Mouse (Mus musculus): ENCODE measurements around the gene Gls.
A peak's percentile ranks its signal among the peaks of the same experiment; 100 is the strongest.

The Gls gene

DNA sequence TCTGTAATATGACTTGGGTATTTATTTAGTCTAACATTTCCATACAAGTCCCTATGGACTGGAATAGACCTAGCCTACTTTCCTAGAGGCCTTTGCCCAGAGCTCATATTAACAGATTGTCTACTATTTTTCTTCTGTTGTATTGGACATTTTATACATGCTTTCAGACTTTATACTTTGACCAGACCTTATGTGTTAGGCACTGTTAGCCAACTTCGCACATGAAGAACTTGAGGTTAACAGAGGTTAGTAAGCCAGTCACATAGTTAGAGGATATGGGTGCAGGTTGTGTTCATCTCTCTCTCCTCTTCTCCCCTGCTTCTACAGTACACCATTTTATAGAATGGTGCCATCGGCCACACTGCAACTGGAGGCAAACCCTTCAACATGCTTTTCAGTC lies 75.0 kb downstream of the Gls start:
- DNase-seq (ENCODE audit: low spot score in 2 of 2), result no peak

DNA sequence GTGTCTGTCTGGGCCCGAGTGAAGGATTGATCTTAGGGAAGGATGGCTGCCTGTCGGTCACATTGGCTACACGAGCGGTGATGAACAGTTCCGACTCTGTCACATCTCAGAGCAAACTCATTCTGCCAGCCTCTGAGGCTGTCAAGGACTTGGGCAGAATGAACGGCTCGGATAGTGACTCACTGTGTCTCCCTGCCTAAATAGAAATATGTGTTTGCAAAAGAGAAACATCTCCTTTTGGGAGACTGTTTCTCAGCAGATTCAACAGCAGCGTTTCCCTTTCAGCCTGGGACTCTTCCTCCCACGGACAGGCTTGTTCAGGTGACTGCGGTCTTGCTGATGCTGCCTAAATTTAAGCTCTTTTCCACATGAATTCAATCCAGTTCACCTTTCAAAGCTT lies 76.7 kb downstream of the Gls start:
- no peak for DNase-seq (ENCODE audit: low spot score in 2 of 2)

DNA sequence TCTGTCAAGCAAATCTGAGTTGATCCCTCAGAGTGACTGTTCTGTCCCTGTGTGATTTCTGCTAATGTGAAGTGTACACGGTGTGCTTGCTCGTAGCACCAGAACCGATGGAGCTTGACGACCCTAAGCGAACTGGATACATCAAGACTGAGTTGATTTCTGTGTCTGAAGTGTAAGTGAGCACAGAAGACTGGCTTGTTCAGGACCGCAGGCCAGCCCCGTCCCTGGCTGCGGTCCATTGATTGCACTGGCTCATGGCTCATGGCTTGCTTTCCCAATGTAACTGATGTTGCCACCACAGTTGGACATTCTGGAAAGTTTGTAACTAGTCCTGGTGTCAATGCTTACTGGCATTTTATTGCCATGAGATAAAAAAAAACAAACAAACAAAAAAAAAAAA lies 78.1 kb downstream of the Gls start:
- no peak for DNase-seq (ENCODE audit: low spot score in 2 of 2)

DNA sequence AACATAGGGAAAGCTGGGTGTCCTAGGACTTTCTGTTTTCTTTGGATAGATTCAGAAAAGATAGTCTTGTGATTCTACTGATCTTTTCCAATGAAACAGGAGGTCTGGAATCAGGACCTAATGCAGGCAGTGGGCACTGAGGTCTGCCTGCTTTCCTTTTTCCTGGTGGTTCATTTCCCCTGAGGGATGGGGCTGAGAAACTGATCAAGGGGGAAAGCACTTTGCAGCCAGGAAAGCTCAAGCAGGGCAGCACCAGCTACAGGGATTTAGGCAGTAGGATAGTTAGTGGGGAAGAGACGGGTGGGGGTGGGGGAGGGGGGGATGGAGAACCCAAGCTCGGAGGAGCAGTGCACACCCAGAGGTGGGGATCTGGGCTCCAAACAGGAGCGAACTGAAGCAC lies 80.1 kb downstream of the Gls start:
- no peak for DNase-seq (ENCODE audit: low spot score in 2 of 2)

DNA sequence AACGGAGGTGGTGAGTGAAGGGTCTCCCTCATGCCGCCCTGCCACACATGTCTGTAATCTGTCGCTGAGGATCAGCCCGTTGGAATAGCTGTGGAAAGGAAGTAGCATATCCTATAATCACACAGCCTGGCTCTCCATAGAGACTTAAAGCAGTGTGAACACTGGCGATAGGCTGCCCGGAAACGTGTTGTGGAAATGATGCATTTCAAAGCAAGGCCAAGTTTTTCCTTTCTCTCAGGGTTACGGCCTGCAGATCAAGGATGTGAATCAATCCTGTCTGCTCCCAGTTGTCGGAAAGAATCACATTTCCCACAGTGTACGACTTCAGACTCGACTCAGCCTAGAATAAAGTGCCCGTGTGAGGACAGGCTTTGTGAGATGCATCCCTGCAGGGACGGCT lies 80.7 kb downstream of the Gls start:
- DNase-seq (ENCODE audit: low spot score in 2 of 2), result no peak

DNA sequence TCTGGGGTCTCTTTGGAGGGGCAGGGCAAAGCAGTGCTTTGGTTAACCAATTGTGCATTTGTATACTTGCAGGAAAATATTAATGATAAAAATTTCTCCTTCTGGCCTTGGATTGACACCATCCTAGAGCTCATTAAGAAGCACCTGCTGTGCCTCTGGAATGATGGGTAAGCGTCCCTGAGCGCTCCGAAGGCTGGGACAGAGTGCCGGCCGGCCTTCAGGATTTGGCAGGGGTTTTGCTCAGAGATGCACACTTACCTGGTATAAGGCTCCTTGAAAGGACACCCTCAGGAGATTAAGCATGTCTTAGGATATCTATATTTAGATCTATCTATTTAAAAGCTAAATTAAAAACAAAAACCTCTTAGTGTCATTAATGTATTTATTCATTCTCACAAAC lies 81.9 kb downstream of the Gls start:
- no peak for DNase-seq (ENCODE audit: low spot score in 2 of 2)

DNA sequence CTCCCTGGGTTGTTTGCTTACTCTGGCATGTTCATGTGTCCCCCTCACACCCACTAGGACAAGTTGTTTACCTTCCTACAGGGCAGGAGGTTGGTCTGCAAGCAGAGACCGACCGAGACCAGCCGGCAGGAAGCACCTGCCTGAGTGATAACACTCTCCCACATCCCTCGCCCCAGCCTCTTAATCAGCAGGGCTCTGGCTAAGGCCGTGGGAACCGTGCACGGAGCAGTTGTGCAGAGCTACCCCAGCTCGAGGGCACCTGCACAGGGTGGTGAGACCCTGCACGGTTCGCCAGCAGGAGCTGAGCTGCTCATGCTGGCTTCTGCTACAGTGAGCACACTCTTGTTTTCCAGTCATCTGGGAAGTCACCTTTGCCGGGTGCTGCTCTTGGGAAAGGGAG lies 82.4 kb downstream of the Gls start:
- peak; percentile 15 to 28 for DNase-seq (ENCODE audit: low spot score in 2 of 2)

DNA sequence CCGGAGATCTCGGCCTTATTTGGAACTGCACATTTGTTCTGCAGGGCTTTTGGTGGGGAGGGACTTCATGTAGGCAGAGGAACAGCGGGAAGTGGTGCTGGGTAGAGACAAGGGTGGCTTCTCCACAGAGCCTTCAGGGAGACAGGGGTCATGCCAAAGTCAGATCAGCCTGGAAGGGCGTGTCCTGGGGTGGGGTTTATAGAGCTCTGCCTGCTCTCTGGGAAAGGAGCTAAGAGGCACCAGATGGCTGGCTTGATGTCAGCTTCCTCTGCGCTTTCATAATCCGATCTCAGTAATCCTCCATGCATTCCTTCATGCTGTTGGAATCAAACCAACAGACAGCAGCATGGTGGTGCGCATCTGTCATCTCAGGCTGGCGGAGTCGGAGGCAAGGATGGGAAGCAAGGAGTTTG lies 83.1 kb downstream of the Gls start:
- peak in 1 of 2 experiments; percentile 53 for DNase-seq (ENCODE audit: low spot score in 2 of 2)

DNA sequence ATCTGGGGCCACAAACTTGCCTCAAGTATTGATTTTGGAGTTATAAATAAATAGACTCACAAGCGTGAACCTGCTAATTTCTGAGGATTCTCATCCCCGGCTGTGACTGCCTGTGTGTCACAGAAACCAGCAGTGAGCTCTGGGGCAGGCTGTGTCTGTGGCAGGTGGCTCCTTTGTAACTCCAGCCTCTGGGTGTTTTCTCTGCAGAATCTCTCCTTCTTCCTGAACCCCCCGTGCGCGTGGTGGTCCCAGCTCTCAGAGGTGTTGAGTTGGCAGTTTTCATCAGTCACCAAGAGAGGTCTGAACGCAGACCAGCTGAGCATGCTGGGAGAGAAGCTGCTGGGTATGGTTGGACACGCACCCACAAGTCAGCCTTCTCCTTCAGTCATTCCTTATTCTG lies 84.3 kb downstream of the Gls start:
- no peak for DNase-seq (ENCODE audit: low spot score in 2 of 2)

DNA sequence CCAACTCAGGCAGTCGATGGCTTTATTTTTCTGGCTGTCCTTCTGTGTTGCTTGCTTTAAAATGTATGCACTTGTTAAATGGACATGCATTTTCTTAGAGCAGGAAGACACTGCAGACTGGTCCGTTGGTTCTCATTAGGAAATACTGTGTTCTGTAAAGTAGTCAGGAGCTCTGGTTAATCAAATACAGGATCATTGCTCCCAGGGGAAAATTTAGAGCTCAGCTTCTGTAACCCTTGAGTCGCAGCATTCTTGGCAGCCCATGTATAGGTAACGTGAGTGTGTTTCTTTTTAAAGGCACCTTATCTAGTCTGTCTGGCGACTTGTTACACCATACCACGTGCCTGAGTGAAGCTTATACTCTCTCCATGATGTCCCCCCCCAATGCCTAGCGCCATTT lies 84.9 kb downstream of the Gls start:
- DNase-seq (ENCODE audit: low spot score in 2 of 2), result no peak

DNA sequence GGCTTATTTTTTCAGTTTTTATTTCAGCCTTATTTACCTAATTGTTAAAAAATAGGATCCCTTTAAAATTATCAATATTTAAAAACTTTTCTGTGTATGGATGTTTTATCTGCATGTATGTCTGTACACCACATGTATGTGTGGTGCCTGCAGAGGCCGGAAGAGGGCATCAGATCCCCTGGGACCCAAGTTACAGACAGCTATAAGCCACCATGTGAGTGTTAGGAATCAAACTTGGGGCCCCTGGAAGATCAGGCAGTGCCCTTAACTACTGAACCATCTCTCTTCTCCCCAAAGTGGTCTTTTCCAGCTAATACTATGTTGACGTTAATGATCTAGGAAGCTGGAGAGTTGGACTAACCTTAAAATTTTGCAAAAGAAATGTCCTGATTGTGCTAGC lies 85.6 kb downstream of the Gls start:
- no peak for DNase-seq (ENCODE audit: low spot score in 2 of 2)

DNA sequence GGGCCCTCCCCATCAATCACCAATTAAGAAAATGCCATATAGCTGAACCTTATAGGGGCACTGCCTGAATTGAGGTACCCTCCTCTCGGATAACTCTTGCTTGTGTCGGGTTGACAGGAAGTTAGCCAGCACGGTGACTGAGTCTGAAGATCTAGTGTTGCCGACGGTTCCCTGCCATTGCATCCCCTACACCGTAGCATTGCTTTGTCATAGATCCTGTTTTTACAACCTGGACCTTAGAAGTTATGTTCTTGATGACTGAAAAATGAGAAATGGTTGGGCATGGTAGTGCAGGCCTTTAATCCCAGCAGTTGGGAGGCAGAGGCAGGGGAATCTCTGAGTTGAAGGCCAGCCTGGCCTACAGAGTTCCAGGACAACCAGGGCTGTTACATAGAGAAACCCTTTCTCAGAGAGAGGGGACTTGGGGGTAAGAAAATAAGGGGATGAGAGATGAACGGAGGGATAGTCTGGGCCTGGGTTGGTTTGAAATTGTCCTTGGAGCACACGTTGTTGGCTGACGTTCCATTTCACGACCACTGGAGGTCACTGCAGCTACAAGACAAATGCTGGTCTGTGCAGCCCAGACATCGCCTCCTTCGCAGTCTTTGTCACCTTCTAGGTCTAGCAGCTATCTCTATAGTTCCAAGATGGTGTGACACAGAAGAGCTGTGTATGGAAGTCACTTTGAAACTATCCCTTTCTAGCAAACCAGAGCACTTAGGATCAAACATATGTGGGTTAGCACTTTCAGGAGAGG lies 86.6 kb downstream of the Gls start:
- DNase-seq (ENCODE audit: low spot score in 2 of 2), result peak in 1 of 2 experiments; percentile 65

DNA sequence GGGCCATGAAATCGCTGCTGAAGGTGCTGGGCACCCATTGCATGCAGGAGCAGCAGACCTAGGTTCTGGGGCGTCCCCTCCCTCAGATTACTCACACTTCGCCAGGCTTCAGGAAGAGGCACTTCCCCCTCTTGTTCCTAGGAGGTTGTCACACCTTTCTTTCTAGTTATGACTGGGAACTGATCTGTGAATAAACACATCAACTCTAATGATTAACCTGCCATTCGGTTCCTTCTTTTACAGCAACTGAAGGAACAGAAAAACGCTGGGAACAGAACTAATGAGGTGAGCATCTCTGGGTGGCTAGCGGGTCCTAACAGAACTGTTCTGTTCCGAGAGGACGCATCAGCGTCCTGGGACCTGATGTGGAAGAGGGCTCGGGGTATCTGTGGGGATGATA lies 88.1 kb downstream of the Gls start:
- no peak for DNase-seq (ENCODE audit: low spot score in 2 of 2)

DNA sequence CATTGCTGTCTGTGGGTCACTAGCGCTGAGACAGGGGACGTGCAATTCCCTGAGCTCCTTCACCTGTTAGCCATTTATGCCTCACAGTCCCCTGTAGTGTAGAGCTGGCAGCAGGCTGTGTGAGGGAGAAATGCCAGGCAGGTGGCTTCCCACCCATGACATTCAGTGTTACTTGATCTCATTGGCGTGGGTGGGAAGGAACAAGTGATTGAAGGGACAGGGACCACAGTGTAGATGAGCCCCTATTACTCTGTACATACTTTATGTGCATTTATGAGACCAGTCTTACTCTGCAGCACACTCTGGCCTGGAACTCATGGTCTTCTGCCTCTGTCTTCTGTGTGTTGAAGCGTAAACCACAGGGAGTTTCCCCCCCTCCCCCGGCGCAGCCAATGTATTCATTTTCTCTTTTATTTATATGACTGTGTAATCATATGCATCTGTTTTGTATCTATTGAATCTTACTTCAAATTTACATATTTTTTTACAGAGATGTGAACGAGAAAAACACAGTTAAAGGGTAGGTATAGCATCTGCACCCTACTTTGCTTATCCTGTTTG lies 89.4 kb downstream of the Gls start:
- no peak for DNase-seq (ENCODE audit: low spot score in 2 of 2)

DNA sequence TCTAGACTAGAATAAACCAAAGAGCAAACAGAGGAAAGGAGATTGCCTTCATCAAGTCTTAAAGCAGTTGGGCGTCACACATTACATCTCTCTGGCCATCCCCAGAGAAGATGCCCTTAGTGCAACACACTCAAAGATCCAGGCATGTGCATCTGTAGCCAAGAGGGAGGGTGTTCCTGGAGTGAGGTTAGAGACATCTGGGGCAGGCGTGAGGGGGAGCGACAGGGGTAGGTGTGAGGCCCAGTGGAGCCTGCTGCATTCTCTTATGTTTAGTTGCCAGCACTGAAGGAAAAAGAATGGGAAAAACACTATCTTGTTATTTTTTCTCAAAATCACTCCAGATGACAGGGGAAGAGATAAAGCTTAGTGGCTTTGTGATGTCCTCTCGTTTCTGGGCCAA lies 89.8 kb downstream of the Gls start:
- DNase-seq (ENCODE audit: low spot score in 2 of 2), result no peak

DNA sequence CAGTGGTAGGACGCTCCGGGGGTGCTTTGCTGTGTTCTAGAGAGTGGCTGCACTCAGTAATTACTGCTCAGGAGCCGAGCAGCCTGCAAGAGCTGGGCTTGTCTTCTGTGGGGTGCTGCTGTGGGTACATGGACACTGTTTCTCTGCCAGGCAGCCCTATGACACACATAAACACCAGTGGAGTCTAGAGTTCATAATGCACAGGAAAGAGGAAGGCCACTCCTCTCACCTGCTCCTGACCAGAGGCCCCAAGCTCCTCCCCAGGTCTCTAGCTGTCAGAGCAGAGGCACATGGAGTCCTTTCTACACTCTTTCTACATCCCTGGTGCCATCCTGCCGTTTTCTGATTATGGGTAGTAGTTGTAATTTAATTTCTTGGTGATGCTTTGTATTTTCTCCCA lies 90.9 kb downstream of the Gls start:
- DNase-seq (ENCODE audit: low spot score in 2 of 2), result no peak

DNA sequence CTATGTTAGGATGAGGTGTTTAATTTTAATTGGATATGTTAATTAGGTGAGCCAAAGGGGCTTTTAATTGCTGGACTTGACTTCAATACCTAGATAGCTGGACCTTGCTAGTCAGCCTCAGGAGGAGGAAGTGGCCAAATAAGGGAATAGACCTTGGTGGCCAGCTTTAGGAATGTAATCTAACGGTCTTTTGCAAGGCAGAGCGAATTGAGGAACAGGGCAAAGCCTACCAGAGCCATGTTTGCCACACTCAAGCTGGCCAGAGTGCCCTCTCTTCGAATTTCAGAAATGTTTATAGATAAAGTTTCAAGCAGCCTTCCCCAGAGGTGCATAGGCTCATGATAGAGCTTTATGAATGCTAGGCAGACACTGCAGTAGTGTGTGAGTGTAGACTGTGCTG lies 91.5 kb downstream of the Gls start:
- DNase-seq (ENCODE audit: low spot score in 2 of 2), result no peak

DNA sequence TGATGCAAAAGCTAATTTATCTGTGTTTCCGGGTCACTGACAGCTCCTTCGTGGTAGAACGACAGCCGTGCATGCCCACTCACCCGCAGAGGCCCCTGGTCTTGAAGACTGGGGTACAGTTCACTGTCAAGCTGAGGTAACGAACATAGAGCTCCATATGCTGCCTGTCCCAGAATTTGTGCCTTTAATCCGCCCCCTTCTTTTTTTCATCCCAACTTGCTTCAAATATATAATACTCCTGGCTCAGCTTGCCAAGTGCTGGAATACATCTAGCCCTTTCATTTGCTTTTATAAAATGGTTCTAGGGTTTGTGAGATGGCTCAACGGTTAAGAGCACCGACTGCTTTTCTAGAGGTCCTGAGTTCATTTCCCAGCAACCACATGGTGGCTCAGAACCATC lies 92.5 kb downstream of the Gls start:
- no peak for DNase-seq (ENCODE audit: low spot score in 2 of 2)

DNA sequence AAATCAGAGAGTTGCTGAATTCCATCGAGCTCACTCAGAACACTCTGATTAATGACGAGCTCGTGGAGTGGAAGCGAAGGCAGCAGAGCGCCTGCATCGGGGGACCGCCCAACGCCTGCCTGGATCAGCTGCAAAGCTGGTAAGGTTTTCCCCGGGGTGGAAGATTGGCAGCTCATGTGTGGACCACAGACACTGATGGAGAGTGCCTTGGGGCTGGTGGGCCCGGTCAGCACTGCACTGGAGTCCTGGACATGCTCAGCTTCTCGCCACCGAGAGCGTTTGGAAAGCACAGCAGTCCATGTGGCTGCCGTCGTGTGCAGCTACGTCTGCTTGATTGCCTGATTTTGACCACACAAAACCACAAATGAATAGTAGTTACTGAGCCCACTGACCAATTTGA lies 95.7 kb downstream of the Gls start:
- DNase-seq (ENCODE audit: low spot score in 2 of 2), result no peak

DNA sequence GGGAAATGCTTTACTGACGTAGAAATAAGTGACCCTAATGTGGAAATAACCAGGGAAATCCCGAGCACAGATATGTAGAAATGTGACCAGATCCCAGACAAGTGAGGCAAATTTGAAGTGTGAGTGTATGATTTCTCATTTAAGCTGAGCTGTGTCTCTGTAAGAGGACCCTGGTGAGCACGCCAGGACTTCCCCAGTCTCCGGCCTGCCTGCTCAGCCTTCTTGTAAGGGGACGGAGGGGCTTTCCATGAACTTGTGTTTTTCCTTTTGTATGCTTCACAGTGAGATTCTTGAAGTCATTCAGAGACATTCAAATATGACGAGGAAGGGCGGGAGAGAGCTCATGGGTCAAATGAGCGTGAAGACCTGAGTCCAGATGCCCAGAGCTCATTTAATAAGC lies 99.8 kb downstream of the Gls start:
- no peak for DNase-seq (ENCODE audit: low spot score in 2 of 2)

DNA sequence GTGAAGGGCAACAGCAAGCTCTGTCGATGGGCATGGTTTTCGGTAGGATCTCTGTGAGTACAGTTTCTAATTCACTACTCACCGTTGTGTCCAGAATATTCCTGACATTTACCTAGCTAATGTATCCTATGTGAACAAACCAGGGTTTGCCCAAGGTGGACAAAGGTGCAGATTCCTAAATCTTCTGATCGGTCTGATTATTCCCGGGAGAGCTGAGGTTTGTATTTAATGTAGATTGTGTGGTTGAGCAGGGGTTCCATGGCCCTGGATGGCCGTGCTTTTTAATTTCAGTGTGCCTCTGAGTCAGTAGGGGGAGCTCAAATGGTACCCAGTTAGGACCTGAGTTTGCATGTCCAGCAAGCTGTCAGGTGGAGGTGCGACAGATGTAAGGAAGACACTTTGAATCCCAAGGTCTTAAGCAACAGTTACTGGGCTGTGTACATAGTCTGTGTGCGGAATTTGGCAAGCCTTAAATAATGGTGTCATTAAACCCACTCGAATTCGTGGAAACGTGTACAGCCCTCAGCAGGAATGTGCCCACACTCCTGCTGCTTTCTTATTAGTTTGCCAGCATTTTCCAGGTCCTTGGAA lies 101.2 kb downstream of the Gls start:
- no peak for DNase-seq (ENCODE audit: low spot score in 2 of 2)

DNA sequence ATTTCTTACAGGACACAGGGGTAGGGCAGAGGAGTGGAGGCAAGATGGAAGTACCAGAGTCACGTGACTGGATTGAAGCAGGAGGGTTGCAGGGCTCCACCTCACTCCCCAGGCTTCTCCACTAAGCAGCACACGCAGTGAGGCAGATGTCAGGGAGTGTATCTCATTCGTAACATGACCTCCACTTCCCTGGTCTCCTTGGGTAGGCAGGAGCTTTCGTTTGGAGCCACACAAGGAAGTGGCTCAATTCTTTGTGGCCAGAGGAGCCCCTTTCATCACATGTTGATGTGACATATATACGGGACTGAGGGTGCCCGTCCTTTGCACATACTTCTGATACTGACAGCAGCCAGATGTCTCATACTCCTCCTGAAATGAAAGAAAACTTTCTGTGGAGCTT lies 103.2 kb downstream of the Gls start:
- DNase-seq (ENCODE audit: low spot score in 2 of 2), result no peak

DNA sequence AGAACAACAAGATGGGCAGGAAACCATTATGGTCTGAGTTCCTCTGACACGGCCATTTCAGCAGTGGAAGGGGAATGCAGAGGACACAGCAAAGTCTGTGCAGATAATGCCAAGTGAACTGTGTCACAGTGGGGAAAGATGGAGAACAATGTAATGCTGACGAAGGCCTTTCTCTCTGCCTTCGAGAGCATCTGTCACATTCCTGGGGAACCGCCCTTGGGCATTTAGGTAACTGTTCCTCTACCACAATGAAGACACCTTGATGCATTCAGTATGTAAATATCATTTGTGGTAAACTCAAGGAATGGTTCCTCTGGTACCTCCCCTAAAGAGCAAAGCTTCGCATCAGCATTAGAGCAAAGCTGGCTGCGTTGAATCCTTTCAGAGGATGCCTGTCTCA lies 105.7 kb downstream of the Gls start:
- no peak for DNase-seq (ENCODE audit: low spot score in 2 of 2)

DNA sequence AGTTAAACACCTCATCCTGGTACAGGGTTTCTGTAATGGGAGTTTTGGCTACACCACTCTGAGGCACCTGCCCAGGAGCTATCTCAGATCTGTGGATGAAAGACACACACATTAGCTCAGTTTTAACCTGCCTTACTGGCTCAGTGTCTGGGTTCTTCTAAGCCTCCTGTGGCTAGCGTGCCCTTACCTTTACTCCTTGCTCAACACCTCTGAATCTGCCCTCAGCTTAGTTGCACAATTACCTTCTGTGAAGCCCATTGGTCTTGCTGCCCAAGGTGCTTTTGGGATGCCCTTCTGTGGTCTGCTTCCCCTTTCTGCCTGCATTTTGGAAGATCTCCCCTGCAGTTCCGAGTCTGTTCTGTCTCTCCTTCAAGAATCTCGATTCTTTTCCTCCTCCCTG lies 108.2 kb downstream of the Gls start:
- DNase-seq (ENCODE audit: low spot score in 2 of 2), result no peak

All from spleen, postnatal 10 days (tissue).